In the genomic region with DNA sequence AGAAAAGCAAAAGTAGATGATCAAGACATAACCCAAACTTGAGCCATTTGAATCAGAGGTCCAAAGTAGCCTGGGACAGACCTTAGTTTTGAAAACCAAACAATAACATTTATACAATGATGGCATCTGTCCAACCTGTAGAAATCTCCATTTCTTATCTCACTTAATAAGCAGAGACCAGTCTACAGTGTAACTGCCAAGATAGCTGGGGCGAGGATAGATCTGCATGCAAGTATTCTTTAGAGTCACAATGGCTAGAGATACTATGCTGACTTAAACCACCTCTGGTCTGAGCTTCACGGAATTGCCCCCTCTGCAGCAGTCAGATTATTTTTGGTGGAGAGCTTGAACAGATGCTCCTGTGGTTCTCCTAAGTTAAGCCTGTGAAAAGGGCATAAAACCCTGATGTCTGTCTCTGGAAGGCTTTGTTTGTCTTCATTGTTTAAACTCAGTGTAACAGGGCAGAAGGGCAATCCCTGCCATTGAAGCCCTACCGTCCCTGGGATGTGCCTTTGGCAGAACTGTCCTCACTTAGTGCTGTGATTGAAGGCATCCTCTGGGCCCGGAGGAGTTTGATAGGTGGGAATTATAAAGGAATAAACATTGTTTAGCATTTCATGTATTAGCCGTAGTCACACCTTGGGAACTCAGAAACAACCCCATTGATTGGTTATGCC, we compare ENCODE assay signal across 9 mouse cellular contexts.
"Had no signal": no experiment of that assay in that cellular context is flagged by ENCODE, and none has a peak within 500 bp of the region (broad histone marks: within the 10 kb centered on the region; RNA-seq: fewer than 3 reads in every experiment).

No protein-coding gene starts in this region.

- H3K27ac ChIP-seq: intestine, embryonic 15.5 days; limb, embryonic 12.5 days; liver, embryonic 14.5 days; macrophage had no signal

- H3K36me3 ChIP-seq: intestine, embryonic 15.5 days; limb, embryonic 12.5 days had no signal

- H3K4me1 ChIP-seq: intestine, embryonic 15.5 days; limb, embryonic 12.5 days had no signal

- H3K4me3 ChIP-seq: intestine, embryonic 15.5 days; layer of hippocampus, adult 2 months; limb, embryonic 12.5 days had no signal

- ATAC-seq: intestine, embryonic 15.5 days; midbrain, embryonic 16.5 days had no signal

- H3K9ac ChIP-seq: intestine, embryonic 15.5 days; limb, embryonic 12.5 days; liver, embryonic 14.5 days had no signal

- H3K9me3 ChIP-seq: intestine, embryonic 15.5 days had no signal

- DNase-seq: kidney, adult 18-20 months; liver; thymus, postnatal 36 days had no signal

- H3K4me2 ChIP-seq: intestine, embryonic 15.5 days; limb, embryonic 12.5 days had no signal

- H3K27me3 ChIP-seq: intestine, embryonic 15.5 days; limb, embryonic 12.5 days had no signal
